Mouse (Mus musculus) ES-Bruce4 (cell line): ENCODE measurements around the gene Slc44a4.

Experiments
- CTCF ChIP-seq: IDR thresholded peaks from one replicate; pipeline ENCODE4 v1.8.1; 2011; ENCODE audit warnings: low read depth, low read length
- POLR2A ChIP-seq: IDR thresholded peaks from one replicate; pipeline ENCODE4 v1.8.1; 2011; ENCODE audit warnings: low read length; ENCODE audit not compliant: insufficient read depth

DNA sequence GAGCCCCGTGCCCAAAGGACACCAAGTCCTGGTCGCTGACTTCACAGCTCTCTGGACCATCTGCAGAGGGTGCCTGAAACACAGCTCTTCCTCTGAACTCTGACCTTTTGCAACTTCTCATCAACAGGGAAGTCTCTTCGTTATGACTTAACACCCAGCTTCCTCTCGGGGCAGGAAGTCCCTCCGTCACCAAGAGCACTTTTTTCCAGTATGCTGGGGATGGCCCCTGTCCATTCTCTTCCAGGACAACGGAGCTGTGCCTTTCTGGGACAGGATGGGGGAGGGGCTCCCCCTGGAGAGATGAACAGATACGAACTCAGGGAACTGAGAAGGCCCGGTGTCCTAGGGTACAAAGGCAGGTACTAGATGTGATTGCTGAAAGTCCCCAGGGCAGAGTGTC, 20.6 kb downstream of the Slc44a4 start:
- TF ChIP-seq POLR2A = no peak
- no peak for TF ChIP-seq CTCF
